Mouse (Mus musculus): Measurements from ENCODE around the gene Tns3.

GRCm38 (mm10) chr11:8644272-8644671 lies 20.1 kb downstream of the Tns3 start:
- no peak for TF ChIP-seq CTCF (IDR thresholded peaks at IDR 0.05; ENCODE audit: insufficient read depth, low read depth, low read length)
- no peak for TF ChIP-seq POLR2A (IDR thresholded peaks at IDR 0.05; ENCODE audit: insufficient read depth, low read depth, low read length)
